Mouse (Mus musculus) lung, postnatal 0 days (tissue): ENCODE results near the gene Cacnb2.

Experiments
- CTCF ChIP-seq: IDR thresholded peaks from 2 replicates; pipeline ENCODE4 v1.5.1; 2016; ENCODE audit warnings: antibody characterized with exemption, mild to moderate bottlenecking
- EP300 ChIP-seq: IDR thresholded peaks from 2 replicates; pipeline ENCODE4 v1.6.1; 2016; ENCODE audit warnings: antibody characterized with exemption, mild to moderate bottlenecking, control low read depth

GRCm38 (mm10) chr2:14739510-14739909, 136.6 kb downstream of the Cacnb2 start:
- TF ChIP-seq CTCF (no peak), EP300 (no peak)
